Mouse (Mus musculus) hindbrain, embryonic 11.5 days (tissue): ENCODE data around the gene Slc7a6. TPM values are rescaled to one million over a fixed set of nuclear protein-coding genes. Genes with fewer than 3 reads are reported as not detected.

ENCODE experiments used
- ATAC-seq: fragments of 200-750 bp; cut with Nextera tagmentation; 2 replicates; pipeline ENCODE4 v1.8.0; 2017; ENCODE audit warnings: mild to moderate bottlenecking, moderate TSS enrichment, moderate library complexity; ENCODE audit not compliant: low FRiP score
- DNase-seq: peaks from one replicate; pipeline ENCODE4 v3.0.0-alpha.2; 2015; ENCODE audit warnings: low spot score
- H3K27ac ChIP-seq: fragments of 300-500 bp; sonication (generic); 2 replicates; pipeline ENCODE4 v1.5.1; 2014; ENCODE audit warnings: mild to moderate bottlenecking, low read depth, low read length
- H3K27me3 ChIP-seq: fragments of 300-500 bp; sonication (generic); 2 replicates; pipeline ENCODE4 v1.6.1; 2014; ENCODE audit warnings: mild to moderate bottlenecking, low read length, moderate library complexity, mixed read lengths; ENCODE audit not compliant: control insufficient read depth, insufficient read depth
- H3K36me3 ChIP-seq: fragments of 300-500 bp; sonication (generic); 2 replicates; pipeline ENCODE4 v1.6.1; 2014; ENCODE audit warnings: mild to moderate bottlenecking, low read length, moderate library complexity, mixed read lengths; ENCODE audit not compliant: control insufficient read depth, insufficient read depth
- H3K4me1 ChIP-seq: fragments of 300-500 bp; sonication (generic); replicated peaks from 2 replicates; pipeline ENCODE4 v1.6.1; 2014; ENCODE audit warnings: low read length, mixed read lengths; ENCODE audit not compliant: control insufficient read depth, insufficient read depth
- H3K4me2 ChIP-seq: fragments of 300-500 bp; sonication (generic); replicated peaks from 2 replicates; pipeline ENCODE4 v1.6.1; 2014; ENCODE audit warnings: mild to moderate bottlenecking, low read depth, low read length
- H3K4me3 ChIP-seq: fragments of 300-500 bp; sonication (generic); 2 replicates; pipeline ENCODE4 v1.5.1; 2014; ENCODE audit warnings: low read depth, low read length
- H3K9ac ChIP-seq: fragments of 300-500 bp; sonication (generic); 2 replicates; pipeline ENCODE4 v1.6.1; 2014; ENCODE audit warnings: low read depth, low read length
- H3K9me3 ChIP-seq: fragments of 300-500 bp; sonication (generic); 2 replicates; pipeline ENCODE4 v1.6.1; 2016; ENCODE audit warnings: low read length; ENCODE audit not compliant: control insufficient read depth
- WGBS: fragments of 180-500 bp; shearing (Covaris S2); extraction: QIAGEN DNeasy Blood & Tissue Kit; methylation state at CpG from one replicate; pipeline ENCODE4 v1.1.7; 2014; 5-methylcytosine and 5-hydroxymethylcytosine counted together
- polyA plus RNA-seq: library from polyadenylated mRNA; unstranded; fragments of >200 nt; fragmentation: Nextera tagmentation; extraction: Ambion mirVana; gene quantifications from 2 replicates; pipeline ENCODE4 v1.2.1, GENCODE M21; 2014

Gene Slc7a6
- polyA plus RNA-seq, 1 experiment from 2014 or later: 84.4 TPM

DNA sequence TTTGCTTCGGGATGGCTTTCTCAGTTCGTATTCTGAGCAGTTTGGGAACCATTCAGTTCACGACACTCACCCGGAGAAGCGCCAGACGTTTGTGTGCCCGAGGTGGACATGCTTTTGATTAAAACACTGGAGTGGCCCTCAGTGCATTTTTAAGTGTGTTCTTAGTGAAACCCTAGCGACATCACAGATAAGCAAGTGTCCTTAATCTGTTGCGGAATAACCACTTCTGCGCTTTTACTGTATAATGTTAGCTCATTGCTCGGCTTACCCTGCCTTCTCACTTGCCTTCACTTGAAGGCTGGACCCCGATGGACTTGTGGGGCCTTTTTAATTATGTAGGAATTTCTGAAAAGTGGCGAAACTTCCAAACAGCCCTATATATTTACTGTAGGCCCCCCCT lies 42.8 kb downstream of the Slc7a6 start:
- peak overlapping the region; percentile 92 for H3K9ac ChIP-seq
- no peaks in the 10 kb centered on the region for H3K27me3 ChIP-seq
- DNase-seq (no peak), ATAC-seq (no peak)
- peak overlapping the region; percentile 89 for H3K4me3 ChIP-seq
- no peaks in the 10 kb centered on the region for H3K9me3 ChIP-seq
- peak overlapping the region; percentile 90 for H3K27ac ChIP-seq
- H3K36me3 ChIP-seq: 0 out of 2 replicates have a peak, but pooled peaks cover 3% of the 10 kb centered on the region
- H3K4me1 ChIP-seq: 0 out of 2 replicates have a peak, but pooled peaks cover 2% of the 10 kb centered on the region
- peak overlapping the region; percentile 71 for H3K4me2 ChIP-seq
- 6% methylated on average over 13 of the region's 13 CpGs for WGBS

DNA sequence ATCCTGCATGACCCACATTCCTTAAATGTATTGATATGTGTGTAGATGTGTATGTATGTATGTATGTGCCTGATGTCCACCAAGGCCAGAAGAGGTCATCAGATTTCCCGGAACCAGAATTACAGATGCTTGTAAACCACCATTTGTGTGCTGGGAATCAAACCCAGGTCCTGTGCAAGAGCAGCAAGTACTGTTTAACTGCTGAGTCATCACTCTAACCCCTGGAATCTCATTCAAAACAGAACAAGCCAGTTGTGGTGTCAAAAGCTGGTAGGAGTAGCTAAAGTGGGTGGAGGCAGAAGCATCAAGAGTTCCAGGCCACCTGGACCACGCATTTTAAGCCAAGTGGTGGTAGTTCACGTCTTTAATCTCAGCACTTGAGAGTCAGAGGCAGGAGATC lies 45.3 kb downstream of the Slc7a6 start:
- Histone ChIP-seq H3K4me2 (no peak overlapping the region), H3K36me3 (0 out of 2 replicates have a peak, but pooled peaks cover 5% of the 10 kb centered on the region), H3K27me3 (no peaks in the 10 kb centered on the region), H3K9ac (no peak overlapping the region), H3K9me3 (no peaks in the 10 kb centered on the region), H3K27ac (no peak overlapping the region), H3K4me1 (0 out of 2 replicates have a peak, but pooled peaks cover 2% of the 10 kb centered on the region), H3K4me3 (no peak overlapping the region)
- no peak for ATAC-seq
- 96% methylated on average over 3 of the region's 3 CpGs for WGBS
- no peak for DNase-seq

DNA sequence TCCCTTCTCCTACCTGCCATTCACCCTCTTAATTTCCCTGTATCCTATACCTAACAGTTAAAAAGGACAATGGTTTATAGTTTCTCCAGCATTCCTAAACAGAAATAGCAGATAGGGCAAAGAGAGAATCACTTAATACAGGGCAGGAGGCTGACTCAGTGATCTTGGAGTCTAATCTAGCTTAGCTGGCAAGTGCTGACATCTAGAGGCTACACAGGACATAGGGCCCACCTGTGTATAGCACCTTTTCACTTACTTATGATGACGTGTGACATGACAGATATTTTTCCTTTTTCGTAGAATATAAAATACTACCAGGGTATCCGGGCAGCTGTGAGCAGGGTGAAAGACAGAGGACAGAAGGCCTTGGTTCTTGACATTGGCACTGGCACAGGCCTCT lies 51.0 kb downstream of the Slc7a6 start:
- 0 out of 2 replicates have a peak, but pooled peaks cover 5% of the 10 kb centered on the region for H3K36me3 ChIP-seq

DNA sequence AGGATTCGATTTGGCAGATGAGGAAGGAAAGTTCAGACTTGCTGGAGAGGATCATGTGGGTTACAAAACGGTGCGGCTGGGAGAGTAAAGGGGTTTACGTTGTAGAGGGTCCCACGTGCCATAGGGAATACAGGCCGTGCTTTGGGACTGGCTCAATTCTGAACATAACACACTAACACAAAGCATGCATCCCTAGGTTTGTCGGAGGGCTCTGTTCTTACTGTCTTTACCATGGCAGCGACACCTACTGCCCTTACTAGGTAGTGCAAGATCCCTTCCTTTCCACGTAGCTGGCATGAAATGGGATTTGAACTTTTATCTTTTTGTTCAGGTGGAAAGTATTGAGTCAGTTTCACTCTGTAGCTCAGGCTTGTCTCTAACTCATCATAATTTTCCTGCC lies 57.9 kb downstream of the Slc7a6 start:
- no peaks in the 10 kb centered on the region for H3K36me3 ChIP-seq
- no peak overlapping the region for H3K4me2 ChIP-seq
- H3K4me3 ChIP-seq: no peak overlapping the region
- WGBS: 52% methylated on average over 9 of the region's 9 CpGs
- no peak overlapping the region for H3K9ac ChIP-seq
- H3K27ac ChIP-seq: no peak overlapping the region
- no peaks in the 10 kb centered on the region for H3K4me1 ChIP-seq
- ATAC-seq (no peak), DNase-seq (peak; percentile 79)
- no peaks in the 10 kb centered on the region for H3K27me3 ChIP-seq
- no peaks in the 10 kb centered on the region for H3K9me3 ChIP-seq

More for the DNA sequence above, 51.0 kb downstream of the Slc7a6 start:
- no peak for ATAC-seq
- no peak overlapping the region for H3K4me3 ChIP-seq
- H3K9me3 ChIP-seq: no peaks in the 10 kb centered on the region
- no peak overlapping the region for H3K9ac ChIP-seq
- H3K27me3 ChIP-seq: no peaks in the 10 kb centered on the region
- no peak overlapping the region for H3K27ac ChIP-seq
- H3K4me1 ChIP-seq: no peaks in the 10 kb centered on the region
- H3K4me2 ChIP-seq: no peak overlapping the region
- DNase-seq: no peak
- 94% methylated on average over 3 of the region's 3 CpGs for WGBS

DNA sequence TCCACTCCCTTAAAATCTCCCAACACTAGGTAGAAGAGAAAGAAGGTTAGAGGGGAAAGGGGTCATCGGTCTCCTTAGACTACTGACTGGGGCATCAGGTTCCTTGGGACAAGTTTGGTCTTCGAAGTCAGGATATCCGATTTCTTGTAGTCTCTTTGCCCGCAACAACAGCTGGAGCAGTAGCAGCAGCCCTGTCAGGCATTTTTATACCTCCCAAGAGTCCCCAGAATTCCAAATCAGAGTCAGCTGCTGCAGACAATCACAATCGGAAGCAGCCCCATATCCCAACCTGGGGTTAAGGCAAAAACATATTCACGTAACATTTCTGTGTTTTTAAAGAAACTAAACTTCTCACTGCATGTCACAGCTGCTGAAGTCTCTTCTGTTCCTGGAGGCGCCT lies 62.9 kb downstream of the Slc7a6 start:
- Histone ChIP-seq H3K9me3 (no peaks in the 10 kb centered on the region), H3K4me3 (no peak overlapping the region), H3K27me3 (no peaks in the 10 kb centered on the region), H3K4me1 (no peaks in the 10 kb centered on the region), H3K9ac (no peak overlapping the region), H3K36me3 (no peaks in the 10 kb centered on the region), H3K4me2 (no peak overlapping the region), H3K27ac (no peak overlapping the region)
- ATAC-seq (no peak), DNase-seq (no peak)
- WGBS: 86% methylated on average over 7 of the region's 7 CpGs

DNA sequence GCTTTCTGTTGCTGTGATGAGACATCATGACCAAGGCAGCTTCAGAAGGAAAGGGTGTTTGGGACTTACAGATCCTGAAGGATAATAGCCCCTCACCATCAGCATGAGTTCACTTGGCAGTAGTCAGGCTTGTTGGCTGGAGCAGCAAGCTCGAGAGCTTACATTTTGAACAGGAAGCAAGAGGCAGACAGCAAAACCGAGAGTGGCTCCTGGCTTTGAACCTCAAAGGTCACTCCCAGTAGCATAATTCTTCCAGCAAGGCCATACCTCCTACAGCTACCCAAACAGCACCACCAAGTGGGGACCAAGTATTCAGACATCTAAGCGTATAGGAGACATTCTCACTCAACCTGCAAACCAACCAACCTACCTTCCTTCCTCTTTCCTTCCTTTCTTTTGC lies 64.1 kb downstream of the Slc7a6 start:
- no peak overlapping the region for H3K9ac ChIP-seq
- ATAC-seq (no peak), DNase-seq (no peak)
- no peak overlapping the region for H3K4me2 ChIP-seq
- H3K9me3 ChIP-seq: no peaks in the 10 kb centered on the region
- peaks cover 4% of the 10 kb centered on the region; the same call in 1 of the 2 replicates for H3K36me3 ChIP-seq
- H3K27me3 ChIP-seq: no peaks in the 10 kb centered on the region
- H3K27ac ChIP-seq: no peak overlapping the region
- H3K4me3 ChIP-seq: no peak overlapping the region
- no peaks in the 10 kb centered on the region for H3K4me1 ChIP-seq
- 78% methylated on average over 3 of the region's 3 CpGs for WGBS

DNA sequence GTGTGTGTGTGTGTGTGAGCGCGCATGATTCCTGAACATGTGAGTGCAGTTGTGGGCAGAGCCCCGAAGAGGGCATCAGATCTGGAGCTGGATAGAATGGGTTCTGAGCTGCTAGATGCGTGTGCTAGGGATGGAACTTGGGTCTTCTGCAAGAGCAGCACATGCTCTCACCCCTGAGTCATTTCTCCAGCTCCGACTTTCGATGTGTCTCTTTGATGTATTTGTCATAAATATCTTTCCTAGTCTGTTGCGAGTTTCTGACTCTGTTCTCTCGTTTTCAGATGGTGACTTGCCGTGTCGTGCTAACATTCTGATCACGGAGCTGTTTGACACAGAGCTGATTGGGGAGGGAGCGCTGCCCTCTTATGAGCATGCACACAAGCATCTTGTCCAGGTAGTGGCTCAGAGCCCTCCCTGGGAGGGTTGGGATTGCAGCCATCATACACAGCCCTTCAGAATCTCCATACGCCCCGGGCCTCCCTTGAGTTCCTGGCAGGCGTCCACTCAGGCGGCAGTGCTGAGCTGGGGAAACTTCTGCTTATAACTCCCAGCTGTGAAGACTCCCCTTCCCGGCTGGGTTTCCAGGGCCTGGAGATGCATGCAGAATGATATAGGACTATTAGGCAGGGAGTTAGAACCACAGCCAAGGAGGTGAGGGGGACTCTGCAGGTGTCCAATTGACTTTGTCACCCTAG lies 66.1 kb downstream of the Slc7a6 start:
- no peaks in the 10 kb centered on the region for H3K4me1 ChIP-seq
- H3K9ac ChIP-seq: no peak overlapping the region
- H3K36me3 ChIP-seq: peaks cover 4% of the 10 kb centered on the region; the same call in 1 of the 2 replicates
- DNase-seq (no peak), ATAC-seq (no peak)
- no peak overlapping the region for H3K4me3 ChIP-seq
- WGBS: 94% methylated on average over 17 of the region's 17 CpGs
- H3K9me3 ChIP-seq: no peaks in the 10 kb centered on the region
- H3K4me2 ChIP-seq: no peak overlapping the region
- no peak overlapping the region for H3K27ac ChIP-seq
- no peaks in the 10 kb centered on the region for H3K27me3 ChIP-seq

DNA sequence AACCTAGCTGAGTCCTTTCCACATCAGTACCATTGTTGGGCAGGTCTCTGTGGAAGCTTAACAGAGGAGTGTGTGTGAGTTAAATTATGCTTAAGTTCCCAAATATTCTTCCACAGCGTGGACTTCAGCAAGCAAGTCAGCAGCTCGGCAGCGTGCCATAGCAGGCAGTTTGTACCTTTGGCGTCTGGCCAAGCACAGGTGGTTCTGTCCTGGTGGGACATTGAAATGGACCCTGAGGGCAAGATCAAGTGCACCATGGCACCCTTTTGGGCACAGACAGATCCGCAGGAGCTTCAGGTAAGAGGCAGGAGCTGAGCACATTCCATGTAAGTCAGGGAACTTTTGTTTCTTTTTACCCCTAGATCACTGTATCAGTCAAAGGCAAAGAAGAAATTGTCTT lies 68.4 kb downstream of the Slc7a6 start:
- H3K4me1 ChIP-seq: no peaks in the 10 kb centered on the region
- H3K27ac ChIP-seq: no peak overlapping the region
- no peak overlapping the region for H3K4me3 ChIP-seq
- peaks cover 4% of the 10 kb centered on the region; the same call in 1 of the 2 replicates for H3K36me3 ChIP-seq
- no peak for DNase-seq
- H3K27me3 ChIP-seq: no peaks in the 10 kb centered on the region
- H3K9me3 ChIP-seq: no peaks in the 10 kb centered on the region
- 93% methylated on average over 5 of the region's 5 CpGs for WGBS
- no peak overlapping the region for H3K9ac ChIP-seq
- no peak for ATAC-seq
- no peak overlapping the region for H3K4me2 ChIP-seq
